Mouse (Mus musculus): ENCODE data around the gene Pycr2.

The Pycr2 gene

GRCm38 (mm10) chr1:180940776-180941460, 36.8 kb downstream of the Pycr2 start:
- DNase-seq (ENCODE audit: low read depth in 1 of 2, low spot score in 2 of 2), result no peak

GRCm38 (mm10) chr1:180941726-180942125, 37.6 kb downstream of the Pycr2 start:
- no peak for DNase-seq (ENCODE audit: low read depth in 1 of 2, low spot score in 2 of 2)

GRCm38 (mm10) chr1:180942166-180943031, 38.3 kb downstream of the Pycr2 start, which contains the start of gene Tmem63a:
Gene Tmem63a, plus strand, starts transcription at chr1:180942344.
- DNase-seq (ENCODE audit: low read depth in 1 of 2, low spot score in 2 of 2), result peak; percentile 21 to 62

GRCm38 (mm10) chr1:180943032-180943644, 39.0 kb downstream of the Pycr2 start:
- no peak for DNase-seq (ENCODE audit: low read depth in 1 of 2, low spot score in 2 of 2)

GRCm38 (mm10) chr1:180943896-180944295, 39.8 kb downstream of the Pycr2 start:
- peak in 1 of 2 experiments; percentile 18 for DNase-seq (ENCODE audit: low read depth in 1 of 2, low spot score in 2 of 2)

- peak; percentile 26 to 59 for DNase-seq (ENCODE audit: low read depth in 1 of 2, low spot score in 2 of 2)
Observed at GRCm38 (mm10) chr1:180944553-180944952, 40.5 kb downstream of the Pycr2 start.

- DNase-seq (ENCODE audit: low read depth in 1 of 2, low spot score in 2 of 2), result no peak
Observed at GRCm38 (mm10) chr1:180945001-180945980, 41.2 kb downstream of the Pycr2 start.

GRCm38 (mm10) chr1:180946448-180946847, 42.4 kb downstream of the Pycr2 start:
- DNase-seq (ENCODE audit: low read depth in 1 of 2, low spot score in 2 of 2), result no peak

- DNase-seq (ENCODE audit: low read depth in 1 of 2, low spot score in 2 of 2), result no peak
Observed at GRCm38 (mm10) chr1:180952085-180952746, 48.1 kb downstream of the Pycr2 start.

- DNase-seq (ENCODE audit: low read depth in 1 of 2, low spot score in 2 of 2), result no peak
Observed at GRCm38 (mm10) chr1:180952808-180953207, 48.7 kb downstream of the Pycr2 start.

GRCm38 (mm10) chr1:180956401-180956800, 52.3 kb downstream of the Pycr2 start:
- no peak for DNase-seq (ENCODE audit: low read depth in 1 of 2, low spot score in 2 of 2)

- DNase-seq (ENCODE audit: low read depth in 1 of 2, low spot score in 2 of 2), result no peak
Observed at GRCm38 (mm10) chr1:180956973-180957381, 52.9 kb downstream of the Pycr2 start.
